Mouse (Mus musculus): Measurements from ENCODE around the gene Trabd2b. TPM values are rescaled to one million over a fixed set of nuclear protein-coding genes. Genes with fewer than 3 reads are reported as not detected.

Gene Trabd2b
- total RNA-seq, 1 experiment: 0.31 TPM

DNA sequence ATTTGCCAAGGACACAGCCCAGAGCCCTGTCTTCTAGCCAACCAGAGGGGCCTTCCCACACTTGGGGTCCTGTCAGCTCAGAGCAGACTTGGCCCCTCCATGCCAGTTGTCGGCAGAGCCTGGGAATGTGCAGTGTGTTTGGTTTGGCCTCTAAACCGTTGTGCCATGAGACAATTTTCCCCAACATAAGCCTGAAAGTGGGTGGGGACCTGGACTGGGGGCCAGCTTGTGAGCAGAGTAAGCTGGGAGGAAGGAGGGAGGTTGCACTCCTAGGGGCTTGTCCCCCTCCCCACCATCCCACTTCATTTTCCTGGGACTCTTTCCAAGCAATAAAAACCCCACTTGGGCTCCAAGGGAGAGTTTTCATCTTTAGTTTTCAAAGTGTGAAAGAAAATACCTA is 201.3 kb downstream of the Trabd2b start:
- no peak overlapping the region for H3K27ac ChIP-seq (ENCODE audit: insufficient read depth, low read depth, low read length, poor library complexity, severe bottlenecking)
- no peaks in the 10 kb centered on the region for H3K4me1 ChIP-seq (ENCODE audit: control insufficient read depth in 2 of 2, insufficient read depth in 2 of 2, low read length in 2 of 2, poor library complexity in 1 of 2)
- no peak for DNase-seq (ENCODE audit: low read depth, low spot score)
- no peak overlapping the region for H3K9ac ChIP-seq (ENCODE audit: insufficient read depth, low read depth, low read length, poor library complexity, severe bottlenecking)
- H3K4me3 ChIP-seq (ENCODE audit: insufficient read depth in 1 of 2, low read depth in 1 of 2, low read length in 2 of 2, poor library complexity in 1 of 2, severe bottlenecking in 1 of 2): no peak overlapping the region
- no peaks in the 10 kb centered on the region for H3K9me3 ChIP-seq (ENCODE audit: control insufficient read depth, insufficient read depth, low read depth, low read length)
- TF ChIP-seq CHD2 (IDR thresholded peaks at IDR 0.05; ENCODE audit: low read depth, low read length) (no peak), HCFC1 (IDR thresholded peaks at IDR 0.05; ENCODE audit: borderline replicate concordance, insufficient read depth, low read length) (no peak), ZC3H11A (IDR thresholded peaks at IDR 0.05; ENCODE audit: borderline replicate concordance, low read depth, low read length) (no peak), MAFK (IDR thresholded peaks at IDR 0.05; ENCODE audit: insufficient read depth, low read depth, low read length) (no peak), ZNF384 (IDR thresholded peaks at IDR 0.05; ENCODE audit: low read depth, low read length) (no peak)
- in situ Hi-C loops (cut with MboI; ENCODE audit: low sequenced_read_pairs in 2 of 2, unreplicated experiment in 2 of 2): no loop called here
- H3K36me3 ChIP-seq (ENCODE audit: control insufficient read depth, insufficient read depth, low read length, poor library complexity, severe bottlenecking): no peaks in the 10 kb centered on the region

- TF ChIP-seq HCFC1 (IDR thresholded peaks at IDR 0.05; ENCODE audit: borderline replicate concordance, insufficient read depth, low read length) (no peak), ZC3H11A (IDR thresholded peaks at IDR 0.05; ENCODE audit: borderline replicate concordance, low read depth, low read length) (no peak), MAFK (IDR thresholded peaks at IDR 0.05; ENCODE audit: insufficient read depth, low read depth, low read length) (no peak), ZNF384 (IDR thresholded peaks at IDR 0.05; ENCODE audit: low read depth, low read length) (no peak), CHD2 (IDR thresholded peaks at IDR 0.05; ENCODE audit: low read depth, low read length) (no peak)
- Histone ChIP-seq H3K4me1 (ENCODE audit: control insufficient read depth in 2 of 2, insufficient read depth in 2 of 2, low read length in 2 of 2, poor library complexity in 1 of 2) (no peaks in the 10 kb centered on the region), H3K27ac (ENCODE audit: insufficient read depth, low read depth, low read length, poor library complexity, severe bottlenecking) (no peak overlapping the region), H3K9me3 (ENCODE audit: control insufficient read depth, insufficient read depth, low read depth, low read length) (no peaks in the 10 kb centered on the region), H3K4me3 (ENCODE audit: insufficient read depth in 1 of 2, low read depth in 1 of 2, low read length in 2 of 2, poor library complexity in 1 of 2, severe bottlenecking in 1 of 2) (no peak overlapping the region), H3K9ac (ENCODE audit: insufficient read depth, low read depth, low read length, poor library complexity, severe bottlenecking) (no peak overlapping the region), H3K36me3 (ENCODE audit: control insufficient read depth, insufficient read depth, low read length, poor library complexity, severe bottlenecking) (no peaks in the 10 kb centered on the region)
- in situ Hi-C loops (cut with MboI; ENCODE audit: low sequenced_read_pairs in 2 of 2, unreplicated experiment in 2 of 2): no loop called here
- no peak for DNase-seq (ENCODE audit: low read depth, low spot score)
Measured at GRCm38 (mm10) chr4:114609297-114609696, 202.8 kb downstream of the Trabd2b start.

GRCm38 (mm10) chr4:114611166-114611929 is 204.8 kb downstream of the Trabd2b start:
- no peak for DNase-seq (ENCODE audit: low read depth, low spot score)
- TF ChIP-seq ZNF384 (IDR thresholded peaks at IDR 0.05; ENCODE audit: low read depth, low read length): no peak
- no peaks in the 10 kb centered on the region for H3K36me3 ChIP-seq (ENCODE audit: control insufficient read depth, insufficient read depth, low read length, poor library complexity, severe bottlenecking)

DNA sequence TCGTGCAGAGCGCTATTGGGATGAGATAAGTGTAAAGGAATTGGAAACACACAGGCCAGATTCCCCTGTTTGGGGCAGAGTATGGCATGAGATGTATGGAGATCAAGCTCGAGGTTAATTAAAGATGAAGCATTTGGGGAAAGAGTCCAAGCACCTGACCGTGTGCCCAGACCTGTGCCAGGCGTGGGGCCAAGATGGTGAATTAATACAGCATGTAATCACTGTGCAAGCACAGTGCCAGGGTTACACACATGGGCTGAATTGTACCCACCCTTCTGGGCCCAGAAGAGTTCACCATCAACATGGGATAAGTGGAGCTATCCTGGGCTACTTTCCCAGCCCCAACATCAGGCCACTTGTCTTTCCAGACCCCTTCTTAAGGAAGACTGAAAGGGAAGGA is 205.5 kb downstream of the Trabd2b start:
- Histone ChIP-seq H3K4me1 (ENCODE audit: control insufficient read depth in 2 of 2, insufficient read depth in 2 of 2, low read length in 2 of 2, poor library complexity in 1 of 2) (no peaks in the 10 kb centered on the region), H3K9me3 (ENCODE audit: control insufficient read depth, insufficient read depth, low read depth, low read length) (no peaks in the 10 kb centered on the region), H3K36me3 (ENCODE audit: control insufficient read depth, insufficient read depth, low read length, poor library complexity, severe bottlenecking) (no peaks in the 10 kb centered on the region), H3K4me3 (ENCODE audit: insufficient read depth in 1 of 2, low read depth in 1 of 2, low read length in 2 of 2, poor library complexity in 1 of 2, severe bottlenecking in 1 of 2) (no peak overlapping the region), H3K9ac (ENCODE audit: insufficient read depth, low read depth, low read length, poor library complexity, severe bottlenecking) (no peak overlapping the region), H3K27ac (ENCODE audit: insufficient read depth, low read depth, low read length, poor library complexity, severe bottlenecking) (no peak overlapping the region)
- in situ Hi-C loops (cut with MboI; ENCODE audit: low sequenced_read_pairs in 2 of 2, unreplicated experiment in 2 of 2): no loop called here
- DNase-seq (ENCODE audit: low read depth, low spot score): no peak
- TF ChIP-seq ZC3H11A (IDR thresholded peaks at IDR 0.05; ENCODE audit: borderline replicate concordance, low read depth, low read length) (no peak), HCFC1 (IDR thresholded peaks at IDR 0.05; ENCODE audit: borderline replicate concordance, insufficient read depth, low read length) (no peak), CHD2 (IDR thresholded peaks at IDR 0.05; ENCODE audit: low read depth, low read length) (no peak), ZNF384 (IDR thresholded peaks at IDR 0.05; ENCODE audit: low read depth, low read length) (no peak), MAFK (IDR thresholded peaks at IDR 0.05; ENCODE audit: insufficient read depth, low read depth, low read length) (no peak)

More at GRCm38 (mm10) chr4:114611166-114611929, 204.8 kb downstream of the Trabd2b start:
- Histone ChIP-seq H3K9ac (ENCODE audit: insufficient read depth, low read depth, low read length, poor library complexity, severe bottlenecking) (no peak overlapping the region), H3K4me3 (ENCODE audit: insufficient read depth in 1 of 2, low read depth in 1 of 2, low read length in 2 of 2, poor library complexity in 1 of 2, severe bottlenecking in 1 of 2) (no peak overlapping the region), H3K9me3 (ENCODE audit: control insufficient read depth, insufficient read depth, low read depth, low read length) (no peaks in the 10 kb centered on the region), H3K27ac (ENCODE audit: insufficient read depth, low read depth, low read length, poor library complexity, severe bottlenecking) (no peak overlapping the region), H3K4me1 (ENCODE audit: control insufficient read depth in 2 of 2, insufficient read depth in 2 of 2, low read length in 2 of 2, poor library complexity in 1 of 2) (no peaks in the 10 kb centered on the region)
- in situ Hi-C loops (cut with MboI; ENCODE audit: low sequenced_read_pairs in 2 of 2, unreplicated experiment in 2 of 2): no loop called here

DNA sequence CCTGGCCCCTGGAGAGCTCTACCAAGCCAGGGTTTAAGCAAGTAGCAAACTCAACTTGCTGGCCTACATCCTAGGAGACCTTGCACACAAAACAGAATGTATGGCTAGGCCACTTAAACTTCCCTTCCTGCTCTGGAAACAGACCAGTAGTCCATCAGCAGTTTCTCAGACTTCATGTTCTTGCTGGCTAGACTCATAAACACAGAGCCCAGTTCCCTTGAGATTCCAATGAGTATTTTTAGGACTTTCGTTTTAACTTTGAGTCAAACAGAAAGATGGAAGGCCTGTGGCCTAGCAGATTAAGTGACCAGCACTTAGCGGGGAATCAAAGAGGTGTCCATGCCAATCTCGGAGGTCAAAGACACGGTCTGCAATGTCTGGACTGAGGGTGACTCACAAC is 206.3 kb downstream of the Trabd2b start:
- no peak overlapping the region for H3K9ac ChIP-seq (ENCODE audit: insufficient read depth, low read depth, low read length, poor library complexity, severe bottlenecking)
- H3K36me3 ChIP-seq (ENCODE audit: control insufficient read depth, insufficient read depth, low read length, poor library complexity, severe bottlenecking): no peaks in the 10 kb centered on the region
- no peak overlapping the region for H3K4me3 ChIP-seq (ENCODE audit: insufficient read depth in 1 of 2, low read depth in 1 of 2, low read length in 2 of 2, poor library complexity in 1 of 2, severe bottlenecking in 1 of 2)
- no peaks in the 10 kb centered on the region for H3K4me1 ChIP-seq (ENCODE audit: control insufficient read depth in 2 of 2, insufficient read depth in 2 of 2, low read length in 2 of 2, poor library complexity in 1 of 2)
- no peaks in the 10 kb centered on the region for H3K9me3 ChIP-seq (ENCODE audit: control insufficient read depth, insufficient read depth, low read depth, low read length)
- TF ChIP-seq HCFC1 (IDR thresholded peaks at IDR 0.05; ENCODE audit: borderline replicate concordance, insufficient read depth, low read length) (no peak), MAFK (IDR thresholded peaks at IDR 0.05; ENCODE audit: insufficient read depth, low read depth, low read length) (no peak)
- in situ Hi-C loops (cut with MboI; ENCODE audit: low sequenced_read_pairs in 2 of 2, unreplicated experiment in 2 of 2): no loop called here
- DNase-seq (ENCODE audit: low read depth, low spot score): no peak
- H3K27ac ChIP-seq (ENCODE audit: insufficient read depth, low read depth, low read length, poor library complexity, severe bottlenecking): no peak overlapping the region

Data from ES-E14 (cell line).